Mouse (Mus musculus): ENCODE measurements around the gene Kitl. TPM values are rescaled to one million over a fixed set of nuclear protein-coding genes. Genes with fewer than 3 reads are reported as not detected.

The Kitl gene
- 18.2 and 18.3 TPM in 2 replicates for polyA plus RNA-seq (2015; fragmentation: Nextera tagmentation; extraction: Ambion mirVana)

- Histone ChIP-seq H3K4me3 (peak within 1 kb of the TSS; percentile 73), H3K4me2 (peak within 1 kb of the TSS; percentile 100), H3K9me3 (no peaks in the 10 kb centered on the region), H3K4me1 (replicated peaks) (peaks cover 23% of the 10 kb centered on the region), H3K9ac (peak within 1 kb of the TSS; percentile 78), H3K27ac (peak within 1 kb of the TSS; percentile 72), H3K27me3 (peaks cover 51% of the 10 kb centered on the region), H3K36me3 (no peaks in the 10 kb centered on the region)
- WGBS = under 1% methylated on average over 66 of the region's 70 CpGs
- peak; percentile 91 for ATAC-seq (ENCODE audit: low FRiP score)
These were observed at the start of gene Kitl for GRCm38 (mm10) chr10:100015370-100016325. Kitl (plus strand) TSS chr10:100015630.

- Histone ChIP-seq H3K4me1 (replicated peaks) (no peaks in the 10 kb centered on the region), H3K36me3 (no peaks in the 10 kb centered on the region), H3K4me3 (no peak overlapping the region), H3K4me2 (no peak overlapping the region), H3K9ac (no peak overlapping the region), H3K27ac (no peak overlapping the region), H3K27me3 (no peaks in the 10 kb centered on the region), H3K9me3 (no peaks in the 10 kb centered on the region)
- ATAC-seq (ENCODE audit: low FRiP score) = no peak
- 73% methylated on average over 8 of the region's 8 CpGs for WGBS
These were observed 42.6 kb upstream of the Kitl start for GRCm38 (mm10) chr10:99972866-99973265.

- Histone ChIP-seq H3K36me3 (no peaks in the 10 kb centered on the region), H3K27me3 (no peaks in the 10 kb centered on the region), H3K27ac (no peak overlapping the region), H3K9me3 (no peaks in the 10 kb centered on the region), H3K9ac (no peak overlapping the region), H3K4me1 (replicated peaks) (no peaks in the 10 kb centered on the region), H3K4me3 (no peak overlapping the region), H3K4me2 (no peak overlapping the region)
- WGBS = 86% methylated on average over 3 of the region's 3 CpGs
- ATAC-seq (ENCODE audit: low FRiP score) = no peak
These were observed 35.3 kb upstream of the Kitl start for GRCm38 (mm10) chr10:99980096-99980495.

GRCm38 (mm10) chr10:99980916-99981315, 34.5 kb upstream of the Kitl start:
- WGBS = 91% methylated on average over 2 of the region's 2 CpGs
- H3K9ac ChIP-seq = no peak overlapping the region
- H3K27ac ChIP-seq = no peak overlapping the region
- ATAC-seq (ENCODE audit: low FRiP score) = no peak
- no peak overlapping the region for H3K4me2 ChIP-seq
- no peaks in the 10 kb centered on the region for H3K4me1 ChIP-seq (replicated peaks)
- H3K27me3 ChIP-seq = no peaks in the 10 kb centered on the region
- no peak overlapping the region for H3K4me3 ChIP-seq
- H3K9me3 ChIP-seq = no peaks in the 10 kb centered on the region
- no peaks in the 10 kb centered on the region for H3K36me3 ChIP-seq

DNA sequence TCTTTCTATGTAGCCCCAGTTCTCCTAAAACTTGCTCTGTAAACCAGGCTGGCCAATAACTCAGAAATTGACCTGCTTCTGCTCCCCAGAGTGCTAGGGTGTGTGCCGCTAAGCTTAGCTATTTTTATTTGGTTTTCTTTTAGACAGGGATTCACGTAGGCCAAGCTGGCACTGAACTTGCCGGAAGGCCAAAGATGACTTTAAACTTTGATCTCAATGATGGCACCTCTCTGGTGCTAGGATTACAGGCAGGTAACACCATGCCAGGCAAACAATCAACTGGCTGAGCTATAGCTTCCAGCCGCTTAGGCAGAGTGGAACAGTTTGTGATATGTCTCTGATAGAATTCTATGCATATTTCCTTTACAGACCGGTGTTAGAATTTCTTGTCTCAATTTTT, 33.5 kb upstream of the Kitl start:
- 95% methylated on average over 5 of the region's 5 CpGs for WGBS
- Histone ChIP-seq H3K27me3 (no peaks in the 10 kb centered on the region), H3K4me1 (replicated peaks) (no peaks in the 10 kb centered on the region), H3K36me3 (no peaks in the 10 kb centered on the region), H3K9ac (no peak overlapping the region), H3K4me3 (no peak overlapping the region), H3K4me2 (no peak overlapping the region), H3K27ac (no peak overlapping the region), H3K9me3 (no peaks in the 10 kb centered on the region)
- no peak for ATAC-seq (ENCODE audit: low FRiP score)

- Histone ChIP-seq H3K27ac (no peak overlapping the region), H3K36me3 (no peaks in the 10 kb centered on the region), H3K9ac (no peak overlapping the region), H3K9me3 (no peaks in the 10 kb centered on the region), H3K27me3 (no peaks in the 10 kb centered on the region), H3K4me1 (replicated peaks) (no peaks in the 10 kb centered on the region), H3K4me3 (no peak overlapping the region), H3K4me2 (no peak overlapping the region)
- ATAC-seq (ENCODE audit: low FRiP score) = no peak
- WGBS = 83% methylated on average over 8 of the region's 8 CpGs
These were observed 28.7 kb upstream of the Kitl start for GRCm38 (mm10) chr10:99986745-99987144.

DNA sequence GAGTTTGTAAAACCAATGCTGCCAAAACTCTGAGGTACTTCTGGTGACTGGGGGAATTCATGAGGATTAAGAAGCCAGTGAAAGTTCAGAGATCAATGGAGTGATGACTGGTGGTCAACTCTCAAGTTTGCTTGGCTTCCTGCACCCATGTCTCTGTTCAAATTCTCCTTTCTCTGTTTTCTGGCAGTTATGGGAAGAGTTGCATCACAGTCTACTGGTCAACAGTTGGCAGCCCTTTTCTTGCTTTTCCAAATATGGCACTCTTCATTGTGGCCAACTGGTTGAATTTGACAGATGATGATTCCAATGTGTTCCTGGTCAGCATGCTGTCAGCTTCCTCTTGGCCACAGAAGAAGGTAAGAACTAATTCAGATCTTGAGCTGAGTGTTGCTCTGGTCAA, 25.7 kb upstream of the Kitl start:
- H3K9me3 ChIP-seq = no peaks in the 10 kb centered on the region
- H3K4me1 ChIP-seq (replicated peaks) = no peaks in the 10 kb centered on the region
- no peak overlapping the region for H3K9ac ChIP-seq
- H3K36me3 ChIP-seq = no peaks in the 10 kb centered on the region
- no peak for ATAC-seq (ENCODE audit: low FRiP score)
- H3K4me3 ChIP-seq = no peak overlapping the region
- no peaks in the 10 kb centered on the region for H3K27me3 ChIP-seq
- H3K4me2 ChIP-seq = no peak overlapping the region
- no peak overlapping the region for H3K27ac ChIP-seq

DNA sequence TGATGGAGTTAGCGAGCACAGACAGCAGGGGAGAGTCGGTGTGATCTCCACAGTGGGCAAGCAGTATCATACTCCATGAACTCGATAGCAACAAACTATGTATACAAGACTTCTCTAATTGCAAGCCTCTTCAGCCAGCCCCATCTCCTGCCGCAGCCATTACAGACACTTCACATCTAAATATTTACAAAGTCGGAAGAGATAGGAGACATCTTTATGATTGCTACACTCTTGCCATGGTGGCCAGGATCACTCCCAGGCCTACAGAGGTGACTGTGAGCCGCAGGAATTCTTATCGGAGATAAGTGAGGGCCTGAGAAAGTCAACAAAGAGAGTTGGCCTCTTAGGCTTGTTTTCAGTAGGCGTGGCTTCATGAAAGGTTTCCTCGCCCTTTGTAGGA, 23.3 kb upstream of the Kitl start:
- Histone ChIP-seq H3K4me3 (no peak overlapping the region), H3K36me3 (no peaks in the 10 kb centered on the region), H3K27ac (no peak overlapping the region), H3K4me2 (no peak overlapping the region), H3K27me3 (no peaks in the 10 kb centered on the region), H3K4me1 (replicated peaks) (no peaks in the 10 kb centered on the region), H3K9ac (no peak overlapping the region), H3K9me3 (no peaks in the 10 kb centered on the region)
- 91% methylated on average over 9 of the region's 9 CpGs for WGBS
- ATAC-seq (ENCODE audit: low FRiP score) = no peak

- H3K27me3 ChIP-seq = no peaks in the 10 kb centered on the region
- no peak overlapping the region for H3K9ac ChIP-seq
- no peak for ATAC-seq (ENCODE audit: low FRiP score)
- H3K36me3 ChIP-seq = no peaks in the 10 kb centered on the region
- H3K4me2 ChIP-seq = no peak overlapping the region
- no peaks in the 10 kb centered on the region for H3K4me1 ChIP-seq (replicated peaks)
- no peak overlapping the region for H3K4me3 ChIP-seq
- H3K9me3 ChIP-seq = no peaks in the 10 kb centered on the region
- H3K27ac ChIP-seq = no peak overlapping the region
- 87% methylated on average over 4 of the region's 4 CpGs for WGBS
These were observed 14.0 kb upstream of the Kitl start for GRCm38 (mm10) chr10:100001452-100001851.

GRCm38 (mm10) chr10:100003797-100004196, 11.6 kb upstream of the Kitl start:
- 94% methylated on average over 4 of the region's 4 CpGs for WGBS

DNA sequence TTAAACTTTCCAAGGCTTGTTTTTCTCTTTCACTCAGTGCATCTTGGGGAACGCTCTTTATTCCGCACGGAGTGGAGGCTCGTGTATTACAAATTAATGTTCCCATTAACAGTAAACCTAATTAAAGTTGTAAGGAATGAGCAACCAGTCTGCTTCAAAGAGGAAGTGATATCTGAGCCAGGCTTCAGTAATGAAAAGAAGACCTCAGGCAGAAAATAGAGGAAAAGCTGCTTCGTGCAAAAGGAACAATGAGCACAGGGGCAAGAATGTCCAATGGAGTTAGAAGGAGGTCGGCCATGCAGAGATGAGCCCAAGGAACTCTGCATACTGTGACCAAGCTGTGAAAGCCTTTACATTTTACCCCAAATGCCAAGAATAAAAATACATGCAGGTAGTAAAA, 5.7 kb upstream of the Kitl start:
- WGBS = 59% methylated on average over 6 of the region's 6 CpGs
- H3K9me3 ChIP-seq = no peaks in the 10 kb centered on the region
- no peaks in the 10 kb centered on the region for H3K36me3 ChIP-seq
- ATAC-seq (ENCODE audit: low FRiP score) = no peak
- H3K27me3 ChIP-seq = peaks cover 23% of the 10 kb centered on the region
- H3K4me2 ChIP-seq = no peak overlapping the region
- no peak overlapping the region for H3K9ac ChIP-seq
- H3K27ac ChIP-seq = no peak overlapping the region
- no peak overlapping the region for H3K4me3 ChIP-seq
- no peaks in the 10 kb centered on the region for H3K4me1 ChIP-seq (replicated peaks)

More at GRCm38 (mm10) chr10:100003797-100004196, 11.6 kb upstream of the Kitl start:
- no peak overlapping the region for H3K9ac ChIP-seq
- H3K9me3 ChIP-seq = no peaks in the 10 kb centered on the region
- no peak overlapping the region for H3K4me3 ChIP-seq
- H3K36me3 ChIP-seq = no peaks in the 10 kb centered on the region
- no peak for ATAC-seq (ENCODE audit: low FRiP score)
- no peak overlapping the region for H3K4me2 ChIP-seq
- H3K27me3 ChIP-seq = no peaks in the 10 kb centered on the region
- H3K4me1 ChIP-seq (replicated peaks) = no peaks in the 10 kb centered on the region
- H3K27ac ChIP-seq = no peak overlapping the region

DNA sequence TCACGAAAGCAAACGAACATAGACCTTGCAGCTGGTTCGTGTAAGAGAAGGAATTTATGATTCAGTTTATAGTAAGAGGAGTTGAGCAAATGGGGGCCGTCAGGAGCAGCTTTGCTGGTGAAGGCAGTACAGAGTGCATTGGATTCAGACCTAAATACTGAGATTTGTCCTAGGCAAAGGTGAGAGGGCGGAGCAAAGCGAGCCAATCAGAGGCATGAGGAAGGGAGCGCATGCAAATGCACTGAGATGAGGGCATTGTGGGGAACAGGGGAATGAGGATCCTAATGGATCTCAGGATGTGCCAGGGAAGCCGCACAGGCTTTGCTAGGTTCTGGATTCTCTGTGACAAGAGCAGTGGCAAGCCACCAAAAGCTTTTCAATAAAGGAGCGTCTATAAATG, 5.1 kb upstream of the Kitl start:
- no peak for ATAC-seq (ENCODE audit: low FRiP score)
- H3K9me3 ChIP-seq = no peaks in the 10 kb centered on the region
- H3K4me1 ChIP-seq (replicated peaks) = no peaks in the 10 kb centered on the region
- 86% methylated on average over 9 of the region's 9 CpGs for WGBS
- no peak overlapping the region for H3K4me3 ChIP-seq
- H3K9ac ChIP-seq = no peak overlapping the region
- no peak overlapping the region for H3K27ac ChIP-seq
- H3K4me2 ChIP-seq = no peak overlapping the region
- no peaks in the 10 kb centered on the region for H3K36me3 ChIP-seq
- peaks cover 26% of the 10 kb centered on the region for H3K27me3 ChIP-seq

GRCm38 (mm10) chr10:100014096-100014495, 1.3 kb upstream of the Kitl start:
- no peaks in the 10 kb centered on the region for H3K9me3 ChIP-seq
- no peaks in the 10 kb centered on the region for H3K36me3 ChIP-seq
- WGBS = 36% methylated on average over 2 of the region's 2 CpGs
- H3K4me2 ChIP-seq = no peak overlapping the region
- H3K27me3 ChIP-seq = peaks cover 42% of the 10 kb centered on the region
- no peak overlapping the region for H3K4me3 ChIP-seq
- ATAC-seq (ENCODE audit: low FRiP score) = no peak
- peaks cover 18% of the 10 kb centered on the region for H3K4me1 ChIP-seq (replicated peaks)
- H3K9ac ChIP-seq = no peak overlapping the region
- no peak overlapping the region for H3K27ac ChIP-seq
